Mouse (Mus musculus) v-Abl transformed pro-B cells (cell line): ENCODE results near the gene Fzd4.

Source experiments
- in situ Hi-C, 2 experiments: fragments of 400-800 bp; cut with MboI; formaldehyde crosslinking; loops; one replicate each; pipeline ENCODE4 v1.15.1; 2025; ENCODE audit not compliant: unreplicated experiment in 2 of 2

Gene Fzd4

DNA sequence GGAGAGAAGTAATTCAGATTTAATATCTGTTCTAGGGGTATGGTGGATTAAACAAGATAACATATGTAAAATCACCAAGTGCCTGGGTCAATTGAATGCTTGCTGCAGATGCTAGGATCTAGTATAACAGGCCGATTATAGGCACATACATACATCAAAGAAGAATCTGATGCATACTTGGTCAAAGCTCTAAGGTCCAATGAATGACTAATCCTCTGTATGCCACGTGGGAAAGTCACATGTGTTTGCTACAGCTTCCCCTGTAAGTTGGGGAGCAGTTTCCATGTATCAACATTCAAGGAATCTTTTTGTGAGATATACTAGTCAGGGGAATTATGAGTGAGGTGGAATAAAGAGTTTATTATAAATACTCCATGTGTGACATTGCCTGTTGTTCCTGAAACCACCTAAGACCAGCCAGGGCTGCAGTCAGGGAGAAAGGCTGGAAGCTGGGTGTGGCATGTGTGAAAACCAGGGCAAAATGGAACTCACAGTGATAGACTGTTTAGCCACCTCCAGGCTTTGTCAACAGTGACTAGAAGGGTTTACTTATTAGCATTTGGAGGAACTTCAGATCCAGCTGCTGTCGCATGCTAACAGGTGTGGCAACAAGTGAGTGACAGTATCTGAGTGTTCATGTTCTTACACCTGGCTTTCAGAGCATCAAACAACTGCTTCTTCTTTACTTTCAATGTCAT lies 6.2 kb upstream of the Fzd4 start:
- in situ Hi-C loops = loop anchor here in 1 of 2 experiments (10.0 kb wide), 1 partner anchor 233 kb away; no protein-coding TSS in a partner anchor

DNA sequence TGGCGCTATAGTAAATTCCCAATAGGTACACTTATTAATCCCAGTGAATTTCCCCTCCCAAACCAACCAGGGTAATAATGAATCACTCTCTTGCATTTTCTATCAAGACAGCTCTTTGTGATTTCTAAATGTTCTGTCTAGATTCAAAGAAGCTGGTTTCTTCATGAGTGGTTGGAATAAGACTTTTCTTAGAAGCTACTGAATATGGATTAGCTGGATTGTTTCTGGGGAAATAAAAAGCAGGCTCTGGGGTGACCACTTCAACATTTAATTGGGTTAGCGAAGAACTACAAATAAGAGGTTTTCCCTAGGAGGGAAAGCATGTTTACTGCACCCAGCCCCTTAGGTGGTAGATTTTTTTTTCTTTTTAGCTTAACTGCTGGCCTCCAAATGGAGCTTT lies 3.4 kb upstream of the Fzd4 start:
- in situ Hi-C loops = loop anchor here (25.0 kb wide), 3 partner anchors 863 to 1313 kb away; no protein-coding TSS in a partner anchor

DNA sequence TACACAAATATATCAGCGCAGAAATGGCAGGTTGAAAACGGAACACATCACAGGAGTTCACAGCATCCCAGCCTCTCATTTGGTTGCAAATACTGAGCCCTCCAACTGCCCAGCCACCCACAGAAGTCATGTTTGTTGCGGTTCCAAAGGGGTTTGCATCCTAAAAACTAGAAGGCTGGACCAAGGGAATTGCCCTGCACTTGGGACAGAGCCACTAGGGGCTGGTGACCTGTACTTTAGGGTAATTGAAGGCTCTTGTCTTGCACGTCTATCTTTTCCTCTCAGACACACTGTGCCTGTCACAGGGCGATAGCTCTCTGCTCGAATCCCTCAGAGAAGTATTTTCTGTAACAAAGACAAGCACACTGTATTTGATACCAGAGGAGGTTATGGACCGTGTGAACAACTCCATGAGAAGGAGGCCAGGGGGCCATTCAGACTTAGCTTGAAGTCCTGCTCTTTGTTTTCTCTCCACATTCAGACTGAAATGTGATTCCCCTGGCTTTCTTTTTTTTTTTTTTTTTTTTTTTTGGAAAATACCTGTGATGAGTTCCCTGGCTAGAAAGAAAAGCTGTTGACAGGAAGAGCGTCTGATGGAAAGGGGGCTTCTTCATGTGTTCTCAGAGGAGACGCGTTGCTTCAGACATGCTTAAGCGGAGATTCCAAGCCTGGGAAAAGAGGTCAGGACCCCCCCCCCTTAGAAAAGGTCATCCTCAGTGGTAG lies 2.9 kb upstream of the Fzd4 start:
- in situ Hi-C loops = loop anchor here (25.0 kb wide), 3 partner anchors 864 to 1314 kb away; no protein-coding TSS in a partner anchor

DNA sequence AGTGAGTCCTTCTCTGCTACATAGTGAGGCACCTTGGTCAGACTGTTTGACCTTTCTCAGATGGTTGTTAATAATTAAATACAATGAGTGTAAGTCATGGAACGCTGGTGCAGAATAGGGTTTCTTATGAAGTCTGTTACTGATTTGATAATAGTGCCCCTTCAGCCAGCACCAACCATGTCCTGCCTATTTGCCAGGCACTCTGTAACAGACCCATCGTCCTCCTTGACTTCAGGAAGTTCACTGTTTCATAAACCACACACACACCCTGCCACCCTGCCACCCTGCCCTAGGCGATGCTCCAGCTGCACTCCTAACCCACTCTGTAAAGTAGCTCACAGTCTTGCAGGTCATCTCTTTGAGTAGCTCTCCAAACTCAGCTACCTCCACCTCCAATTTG lies 2.2 kb upstream of the Fzd4 start:
- in situ Hi-C loops = loop anchor here (25.0 kb wide), 3 partner anchors 865 to 1315 kb away; no protein-coding TSS in a partner anchor

DNA sequence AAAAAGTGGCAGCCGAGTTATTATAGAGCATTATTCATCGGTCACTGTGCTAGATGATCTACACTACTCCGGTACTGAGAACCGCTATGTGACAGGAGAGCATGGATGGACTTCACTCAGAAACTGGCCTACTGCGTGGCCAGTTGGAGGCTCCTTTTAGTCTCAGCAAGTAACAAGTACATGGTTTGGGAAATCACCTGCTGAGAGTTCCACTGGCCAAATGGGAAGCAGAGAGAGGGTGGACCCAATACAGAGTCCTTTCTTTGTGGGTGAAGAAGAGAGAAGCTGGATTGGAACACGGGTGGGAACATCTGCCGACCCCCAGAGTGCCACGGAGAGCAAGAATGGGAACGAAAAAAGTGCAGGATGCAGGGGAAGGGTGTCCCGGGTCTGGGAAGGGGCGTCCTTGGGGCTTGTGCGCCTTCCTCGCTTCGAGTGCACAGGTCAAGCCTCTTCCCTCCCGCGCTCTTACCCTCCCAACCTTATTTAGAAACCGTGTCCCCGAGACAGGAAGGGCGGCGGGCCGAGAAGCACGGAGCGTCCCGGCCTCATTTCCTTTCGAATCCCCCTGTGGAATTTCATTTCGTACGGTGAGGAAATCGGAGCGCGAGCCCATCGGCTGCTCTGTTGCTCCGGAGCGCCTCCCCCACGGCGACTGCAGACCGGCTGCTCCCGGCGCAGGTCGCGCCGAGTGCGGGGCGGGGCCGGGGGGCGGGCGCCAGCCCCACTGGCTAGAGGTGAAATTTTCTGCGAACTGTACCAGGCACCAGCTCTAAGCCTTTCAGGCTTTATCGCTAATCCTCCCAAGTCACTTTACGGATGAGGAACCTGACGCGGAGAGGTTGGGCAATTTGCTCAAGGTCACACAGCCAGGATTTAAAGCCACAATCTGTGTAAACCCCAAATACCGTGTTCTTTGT lies 842 bp upstream of the Fzd4 start:
- in situ Hi-C loops = loop anchor here (25.0 kb wide), 3 partner anchors 866 to 1316 kb away; no protein-coding TSS in a partner anchor

DNA sequence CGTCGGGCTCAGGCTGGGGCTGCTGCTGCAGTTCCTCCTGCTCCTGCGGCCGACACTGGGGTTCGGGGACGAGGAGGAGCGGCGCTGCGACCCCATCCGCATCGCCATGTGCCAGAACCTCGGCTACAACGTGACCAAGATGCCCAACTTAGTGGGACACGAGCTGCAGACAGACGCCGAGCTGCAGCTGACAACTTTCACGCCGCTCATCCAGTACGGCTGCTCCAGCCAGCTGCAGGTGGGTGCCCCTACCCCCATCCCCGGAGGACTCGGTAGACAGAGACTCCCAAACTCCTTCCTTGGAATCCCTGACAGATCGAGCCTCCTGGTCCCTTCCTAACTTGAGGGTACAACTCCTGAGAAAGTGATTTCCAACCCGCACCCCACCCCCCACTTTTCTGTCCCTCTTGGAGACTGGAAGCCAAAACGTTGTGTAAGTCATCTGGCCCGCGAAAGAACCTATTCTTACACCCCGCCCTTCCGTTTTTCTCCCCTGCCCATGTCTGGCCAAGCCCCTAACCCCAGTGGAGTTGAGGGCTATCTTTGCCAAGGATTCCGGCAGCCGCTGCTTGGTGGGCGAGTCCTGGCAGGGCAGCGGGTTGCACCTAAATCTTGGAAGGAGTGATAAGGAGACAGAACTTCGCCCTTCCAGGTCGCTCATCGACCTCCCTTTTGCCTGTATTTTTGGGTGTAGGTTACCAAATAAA lies 732 bp downstream of the Fzd4 start:
- in situ Hi-C loops = loop anchor here (25.0 kb wide), 3 partner anchors 868 to 1318 kb away; no protein-coding TSS in a partner anchor

DNA sequence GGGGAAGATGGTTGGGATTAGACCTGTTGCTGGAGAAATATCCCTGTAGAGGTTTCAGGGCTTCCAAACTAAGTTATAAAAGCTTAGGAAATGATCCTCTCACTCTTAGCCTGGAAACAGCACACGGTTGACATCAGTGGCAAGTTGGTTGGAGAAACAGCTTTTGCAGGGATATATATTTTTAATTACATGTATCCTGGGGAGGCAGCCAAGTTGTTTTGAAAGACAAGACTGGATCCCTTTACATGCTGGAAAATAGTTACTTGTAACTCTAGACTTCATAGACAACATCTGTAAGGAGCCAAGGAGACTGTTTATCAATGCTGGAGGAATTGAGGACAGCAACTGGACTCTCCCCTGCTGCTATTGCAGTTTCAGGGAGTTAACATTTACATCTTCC lies 1.9 kb downstream of the Fzd4 start:
- in situ Hi-C loops = loop anchor here (25.0 kb wide), 3 partner anchors 869 to 1319 kb away; no protein-coding TSS in a partner anchor

DNA sequence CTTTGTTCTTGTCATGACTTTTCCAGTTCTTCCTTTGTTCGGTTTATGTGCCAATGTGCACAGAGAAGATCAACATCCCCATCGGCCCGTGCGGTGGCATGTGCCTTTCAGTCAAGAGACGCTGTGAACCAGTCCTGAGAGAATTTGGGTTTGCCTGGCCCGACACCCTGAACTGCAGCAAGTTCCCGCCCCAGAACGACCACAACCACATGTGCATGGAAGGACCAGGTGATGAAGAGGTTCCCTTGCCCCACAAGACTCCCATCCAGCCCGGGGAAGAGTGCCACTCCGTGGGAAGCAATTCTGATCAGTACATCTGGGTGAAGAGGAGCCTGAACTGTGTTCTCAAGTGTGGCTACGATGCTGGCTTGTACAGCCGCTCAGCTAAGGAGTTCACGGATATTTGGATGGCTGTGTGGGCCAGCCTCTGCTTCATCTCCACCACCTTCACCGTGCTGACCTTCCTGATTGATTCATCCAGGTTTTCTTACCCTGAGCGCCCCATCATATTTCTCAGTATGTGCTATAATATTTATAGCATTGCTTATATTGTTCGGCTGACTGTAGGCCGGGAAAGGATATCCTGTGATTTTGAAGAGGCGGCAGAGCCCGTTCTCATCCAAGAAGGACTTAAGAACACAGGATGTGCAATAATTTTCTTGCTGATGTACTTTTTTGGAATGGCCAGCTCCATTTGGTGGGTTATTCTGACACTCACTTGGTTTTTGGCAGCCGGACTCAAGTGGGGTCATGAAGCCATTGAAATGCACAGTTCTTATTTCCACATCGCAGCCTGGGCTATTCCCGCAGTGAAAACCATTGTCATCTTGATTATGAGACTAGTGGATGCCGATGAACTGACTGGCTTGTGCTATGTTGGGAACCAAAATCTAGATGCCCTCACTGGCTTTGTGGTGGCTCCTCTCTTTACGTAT lies 3.1 kb downstream of the Fzd4 start:
- in situ Hi-C loops = loop anchor here (25.0 kb wide), 3 partner anchors 870 to 1320 kb away; no protein-coding TSS in a partner anchor

DNA sequence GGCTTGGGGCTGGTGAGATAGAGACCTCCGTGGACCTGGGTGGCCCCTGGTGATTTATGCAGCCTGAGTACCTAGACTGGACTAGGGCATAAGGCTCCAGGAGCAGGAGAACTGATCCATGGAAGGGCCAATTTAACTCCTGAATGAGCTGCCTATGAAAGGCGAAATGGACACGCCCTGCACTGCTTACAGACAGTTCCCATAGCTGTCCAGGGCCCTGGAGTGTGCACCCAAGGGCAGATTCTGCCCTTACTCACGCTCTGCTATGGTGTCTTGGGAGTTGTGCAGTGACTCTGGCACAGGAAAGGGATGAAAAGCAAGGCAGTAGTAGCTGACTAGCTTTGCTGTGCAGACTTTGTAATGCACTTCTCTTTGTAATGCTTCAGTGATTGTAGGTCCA lies 6.1 kb downstream of the Fzd4 start:
- in situ Hi-C loops = loop anchor here (10.0 to 25.0 kb wide), 4 partner anchors 865 to 1323 kb away; no protein-coding TSS in a partner anchor

DNA sequence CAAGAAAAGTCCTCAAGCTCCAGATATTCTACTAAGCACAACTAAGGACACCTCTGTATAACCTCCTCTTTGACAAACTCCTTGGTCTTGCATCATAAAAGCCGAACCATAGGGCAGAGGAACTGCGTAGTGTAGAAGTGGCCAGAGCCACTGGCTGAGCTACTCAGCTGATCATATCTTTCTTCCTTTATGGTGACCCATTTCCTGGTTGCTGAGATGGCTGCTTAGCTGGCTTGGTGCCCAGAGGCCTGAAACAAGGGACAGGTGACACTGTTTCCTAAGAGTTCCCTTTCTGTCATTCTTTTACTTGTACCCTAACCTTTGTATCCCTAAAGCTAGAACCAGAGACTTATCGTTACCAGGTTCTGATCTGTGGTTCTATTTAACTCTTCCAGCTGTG lies 7.2 kb downstream of the Fzd4 start:
- in situ Hi-C loops = loop anchor here (10.0 to 25.0 kb wide), 4 partner anchors 867 to 1324 kb away; no protein-coding TSS in a partner anchor

DNA sequence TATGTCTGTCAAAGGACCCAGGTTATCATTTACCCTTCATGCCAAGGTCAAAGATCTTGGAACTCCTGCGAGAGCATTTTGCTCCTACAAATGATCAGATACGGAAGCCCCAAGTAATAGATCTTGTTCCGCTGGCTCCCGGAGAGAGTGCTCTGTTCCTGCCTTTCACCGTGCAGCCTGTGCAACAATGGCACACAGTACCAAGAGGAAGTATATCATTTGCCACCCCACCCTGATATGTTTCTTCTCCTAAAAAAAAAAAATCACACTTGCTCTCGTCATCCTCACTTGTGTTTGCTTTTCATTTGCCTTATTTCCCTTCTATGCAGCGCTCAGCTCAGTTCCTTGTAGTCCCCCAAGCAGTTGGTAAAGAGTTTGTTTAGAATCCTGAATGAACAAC lies 7.9 kb downstream of the Fzd4 start:
- in situ Hi-C loops = loop anchor here (10.0 to 25.0 kb wide), 4 partner anchors 867 to 1325 kb away; no protein-coding TSS in a partner anchor

DNA sequence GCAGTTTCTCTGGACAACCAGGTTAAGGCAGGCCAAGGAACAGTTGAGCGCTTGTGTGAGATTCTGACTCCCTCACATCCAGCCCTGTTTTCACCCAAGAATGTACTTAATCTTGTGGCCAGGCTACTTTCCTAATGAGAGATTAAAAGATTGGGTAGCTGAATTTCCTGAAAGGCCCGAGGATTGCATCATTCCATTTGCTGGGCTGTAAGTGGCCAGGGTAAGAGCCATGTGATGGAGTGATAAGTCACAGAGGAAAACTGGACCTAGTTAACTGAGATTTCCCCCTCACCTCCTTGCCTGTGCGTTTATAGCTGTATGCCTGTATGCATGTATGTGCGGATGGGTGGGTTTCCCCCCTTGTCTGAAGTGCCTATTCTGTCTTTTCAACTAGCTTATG lies 11.9 kb downstream of the Fzd4 start:
- in situ Hi-C loops = loop anchor here (10.0 to 25.0 kb wide), 4 partner anchors 871 to 1329 kb away; no protein-coding TSS in a partner anchor

DNA sequence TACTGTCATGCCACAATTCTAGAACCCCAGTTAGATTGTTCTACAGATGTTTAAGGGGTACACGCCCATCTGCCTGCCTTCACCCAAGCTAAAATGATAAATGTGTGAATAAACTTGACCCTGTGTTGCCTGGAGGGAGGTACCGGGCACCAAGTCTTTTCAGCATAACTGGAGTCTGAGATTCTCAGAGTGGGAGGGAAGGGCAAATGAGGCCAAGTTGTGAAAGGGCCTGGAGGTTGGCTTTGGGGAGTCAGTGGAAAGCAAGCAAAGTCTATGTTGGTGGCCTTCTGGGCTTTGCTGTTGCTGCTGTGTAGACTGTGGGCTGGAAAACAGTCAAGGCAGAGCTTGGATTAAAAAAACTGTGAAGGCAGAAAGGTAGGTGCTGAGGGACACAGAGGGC lies 13.6 kb downstream of the Fzd4 start:
- in situ Hi-C loops = loop anchor here (10.0 to 25.0 kb wide), 4 partner anchors 873 to 1330 kb away; no protein-coding TSS in a partner anchor

DNA sequence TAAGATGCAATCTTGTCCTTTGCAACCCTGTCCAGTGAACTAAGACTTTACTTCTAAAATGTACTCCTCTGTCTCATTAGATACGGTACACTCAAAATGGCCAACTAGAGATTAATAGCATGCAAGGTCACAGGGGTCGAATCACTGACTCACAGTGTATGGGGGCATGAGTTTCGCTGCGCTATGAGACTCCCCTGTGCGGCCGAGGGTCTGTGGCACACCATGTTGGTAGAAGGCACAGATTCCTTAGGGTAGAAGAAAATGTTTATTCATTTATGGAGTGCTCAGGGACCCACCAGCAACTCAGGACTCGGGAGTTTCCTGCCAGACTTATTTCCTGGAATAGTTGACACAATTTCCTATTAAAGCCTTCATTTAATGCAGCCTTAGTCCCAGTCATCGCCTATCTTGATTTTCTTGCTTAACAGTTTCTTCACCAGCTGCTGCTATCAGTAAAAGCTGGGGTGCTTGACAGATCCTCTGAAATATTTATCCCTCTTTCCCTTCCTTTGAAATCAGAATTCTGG lies 14.0 kb downstream of the Fzd4 start:
- in situ Hi-C loops = loop anchor here (10.0 to 25.0 kb wide), 4 partner anchors 873 to 1331 kb away; no protein-coding TSS in a partner anchor

DNA sequence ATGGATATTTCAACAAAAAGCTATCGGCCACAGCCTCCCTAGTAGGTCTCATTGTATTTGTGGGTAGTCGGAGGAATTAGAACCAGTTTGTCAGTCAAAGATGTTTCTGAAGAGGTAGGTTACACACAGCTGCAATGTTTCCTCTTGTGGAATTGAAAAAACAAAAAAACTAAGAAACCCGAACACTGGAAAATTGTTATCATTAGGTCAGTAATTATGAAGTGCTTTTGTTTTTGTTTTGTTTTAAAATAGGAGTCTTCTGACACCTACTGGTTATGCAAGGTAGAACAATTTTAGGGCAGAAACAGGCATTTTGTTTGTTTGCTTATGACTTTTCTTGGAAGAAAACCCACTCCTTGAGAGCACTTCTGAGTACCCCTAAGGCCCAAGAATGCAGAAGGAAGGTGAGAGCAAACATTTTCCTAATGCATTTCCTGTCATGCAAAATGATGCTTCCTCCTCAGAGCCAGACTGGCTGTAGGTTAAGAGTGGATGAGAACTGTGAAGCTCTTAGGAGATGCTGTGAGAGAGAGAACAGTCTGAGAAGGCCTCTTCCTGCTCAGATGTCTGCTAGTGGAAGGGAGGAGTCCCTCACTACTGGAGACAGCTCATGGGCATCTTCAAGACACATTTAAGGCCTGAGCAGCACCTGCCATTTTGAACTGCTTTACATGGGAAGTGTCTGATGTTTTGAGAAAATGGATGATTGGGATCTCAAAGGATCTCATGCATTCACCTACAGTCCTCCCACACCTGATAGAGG lies 14.9 kb downstream of the Fzd4 start:
- in situ Hi-C loops = loop anchor here (10.0 to 25.0 kb wide), 4 partner anchors 874 to 1332 kb away; no protein-coding TSS in a partner anchor

DNA sequence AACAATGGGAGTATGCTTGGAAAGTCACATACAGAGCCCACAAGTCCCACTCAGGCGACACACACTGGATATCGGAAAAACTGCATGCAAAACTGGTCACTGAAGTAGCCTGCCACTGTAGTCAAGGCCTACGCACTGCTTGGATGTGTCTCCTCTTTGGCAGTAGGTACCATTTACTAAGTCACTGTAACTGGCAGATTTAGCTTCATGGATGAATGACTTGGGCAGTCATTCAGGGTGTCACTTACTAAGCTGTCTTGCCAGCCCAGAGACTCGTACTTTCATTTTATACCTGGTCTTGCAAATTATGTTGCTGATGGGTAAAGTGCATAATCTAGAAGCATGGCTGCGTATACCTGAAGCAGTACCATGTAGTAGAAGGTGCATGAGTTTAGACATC lies 17.1 kb downstream of the Fzd4 start:
- in situ Hi-C loops = loop anchor here (5.0 to 25.0 kb wide), 4 partner anchors 334 to 1334 kb away; no protein-coding TSS in a partner anchor

DNA sequence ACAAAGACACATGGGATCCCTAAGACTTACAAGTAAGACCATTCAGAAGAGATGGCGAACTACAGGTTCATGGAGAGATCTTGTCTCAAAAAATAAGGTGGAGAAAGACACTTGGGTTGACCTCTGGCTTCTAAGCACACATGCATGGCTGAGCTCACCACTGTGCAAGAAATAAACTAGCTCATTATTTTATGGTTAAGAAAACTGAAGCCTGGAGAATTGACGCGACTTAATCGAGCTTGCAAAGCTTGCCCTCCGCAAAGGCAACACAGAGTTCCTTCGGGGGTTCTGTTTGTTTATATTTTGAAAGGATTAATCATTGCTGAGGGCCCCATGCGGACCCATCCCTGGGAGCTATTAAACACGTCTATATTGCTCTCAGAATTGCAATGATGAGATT lies 18.5 kb downstream of the Fzd4 start:
- in situ Hi-C loops = loop anchor here (5.0 to 25.0 kb wide), 4 partner anchors 335 to 1335 kb away; no protein-coding TSS in a partner anchor
